Mouse (Mus musculus) liver, embryonic 14.5 days (tissue): ENCODE results near the gene Rybp.

Experiments
- CTCF ChIP-seq: IDR thresholded peaks from 2 replicates; pipeline ENCODE4 v1.5.1; 2016; ENCODE audit warnings: antibody characterized with exemption, low read depth, control low read depth
- EP300 ChIP-seq: IDR thresholded peaks from 2 replicates; pipeline ENCODE4 v1.6.1; 2016; ENCODE audit warnings: antibody characterized with exemption, low read depth

DNA sequence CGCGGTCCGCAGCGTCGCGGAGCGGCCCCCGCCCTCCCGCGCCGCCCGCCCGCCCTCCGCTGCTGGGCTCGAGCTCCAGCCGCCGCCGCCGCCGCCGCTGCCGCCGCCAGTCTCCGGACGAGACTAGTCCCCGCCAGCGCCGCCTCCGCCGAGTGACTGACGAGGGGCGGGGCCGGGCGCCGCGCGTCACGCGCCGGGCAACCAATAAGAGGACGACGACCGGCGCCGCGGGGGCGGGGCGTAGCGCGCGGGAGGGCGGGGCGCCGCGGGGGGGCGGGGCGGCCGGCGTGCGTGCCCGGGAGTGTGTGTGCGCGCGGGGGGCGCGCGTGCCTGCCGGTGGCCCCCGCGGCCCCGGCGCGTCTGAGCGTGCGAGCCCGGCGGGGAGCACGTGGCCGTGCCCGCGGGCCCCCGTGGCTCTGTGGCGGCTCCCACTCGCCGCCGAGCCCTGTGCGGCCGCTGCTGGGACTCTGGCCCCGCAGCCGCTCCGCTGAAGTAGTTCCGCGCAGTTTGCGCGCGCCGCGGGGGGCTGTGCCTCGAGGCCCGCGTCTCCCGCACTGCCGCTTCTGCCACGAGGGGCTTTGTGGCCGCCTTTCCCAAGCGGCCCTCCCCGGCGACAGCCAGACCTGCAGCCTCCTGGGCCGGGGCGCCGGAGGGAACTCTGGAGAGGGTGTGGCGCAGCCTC lies at the start of gene Rybp:
- TF ChIP-seq CTCF, result no peak
- no peak for TF ChIP-seq EP300
